Mouse (Mus musculus): ENCODE data around the gene Adck1.

- TF ChIP-seq POLR2A (IDR thresholded peaks at IDR 0.05; ENCODE audit: borderline replicate concordance, extremely low read depth, low read depth, low read length) (no peak), CTCF (IDR thresholded peaks at IDR 0.05; ENCODE audit: insufficient read depth, low read length) (no peak)
These were observed 103.4 kb downstream of the Adck1 start for GRCm38 (mm10) chr12:88463588-88464290.

All from lung, adult 2 months (tissue).